Mouse (Mus musculus) limb, embryonic 14.5 days (tissue): ENCODE results near the gene Batf2. TPM values are rescaled to one million over a fixed set of nuclear protein-coding genes. Genes with fewer than 3 reads are reported as not detected.

Experiments
- ATAC-seq: fragments of 200-750 bp; cut with Nextera tagmentation; 2 replicates; pipeline ENCODE4 v1.8.0; 2017; ENCODE audit warnings: low read depth, moderate number of reproducible peaks, moderate TSS enrichment; ENCODE audit not compliant: low FRiP score
- DNase-seq: peaks from one replicate; pipeline ENCODE4 v3.0.0-alpha.2; 2015; ENCODE audit warnings: low spot score
- H3K27ac ChIP-seq: fragments of 300-500 bp; sonication (generic); replicated peaks from 2 replicates; pipeline ENCODE4 v1.5.1; 2014; ENCODE audit warnings: low read depth, mild to moderate bottlenecking, low read length, moderate library complexity, mixed read lengths
- H3K27me3 ChIP-seq: fragments of 300-500 bp; sonication (generic); 2 replicates; pipeline ENCODE4 v1.6.1; 2014; ENCODE audit warnings: low read length, mixed read lengths; ENCODE audit not compliant: control insufficient read depth, insufficient read depth
- H3K36me3 ChIP-seq: fragments of 300-500 bp; sonication (generic); 2 replicates; pipeline ENCODE4 v1.6.1; 2014; ENCODE audit warnings: mild to moderate bottlenecking, low read length, moderate library complexity, mixed read lengths; ENCODE audit not compliant: control insufficient read depth, insufficient read depth
- H3K4me1 ChIP-seq: fragments of 300-500 bp; sonication (generic); 2 replicates; pipeline ENCODE4 v1.6.1; 2014; ENCODE audit warnings: antibody characterized with exemption, low read length, mixed read lengths; ENCODE audit not compliant: control insufficient read depth, insufficient read depth
- H3K4me2 ChIP-seq: fragments of 300-500 bp; sonication (generic); replicated peaks from 2 replicates; pipeline ENCODE4 v1.6.1; 2014; ENCODE audit warnings: low read depth, mild to moderate bottlenecking, low read length, moderate library complexity; ENCODE audit not compliant: severe bottlenecking
- H3K4me3 ChIP-seq: fragments of 300-500 bp; sonication (generic); replicated peaks from 2 replicates; pipeline ENCODE4 v1.5.1; 2014; ENCODE audit warnings: low read length
- H3K9ac ChIP-seq: fragments of 300-500 bp; sonication (generic); 2 replicates; pipeline ENCODE4 v1.6.1; 2014; ENCODE audit warnings: mild to moderate bottlenecking, low read depth, low read length, moderate library complexity; ENCODE audit not compliant: severe bottlenecking
- H3K9me3 ChIP-seq: fragments of 300-500 bp; sonication (generic); 2 replicates; pipeline ENCODE4 v1.6.1; 2016; ENCODE audit warnings: low read length; ENCODE audit not compliant: control insufficient read depth
- POLR2A ChIP-seq: fragments of 200-500 bp; IDR thresholded peaks from 2 replicates; pipeline ENCODE4 v1.8.0; 2012; ENCODE audit warnings: inconsistent platforms, mild to moderate bottlenecking, moderate library complexity, borderline replicate concordance; ENCODE audit not compliant: insufficient read depth, insufficient read length; ENCODE audit errors: extremely low read depth
- WGBS: fragments of 180-500 bp; shearing (Covaris S2); extraction: QIAGEN DNeasy Blood & Tissue Kit; methylation state at CpG from one replicate; pipeline ENCODE4 v1.1.7; 2014; 5-methylcytosine and 5-hydroxymethylcytosine counted together
- polyA plus RNA-seq, 2 experiments: library from polyadenylated mRNA; depleted of rRNA in 1 of 2; stranded (reverse) in 1 of 2; unstranded in 1 of 2; fragments of >200 nt; fragmentation: Nextera tagmentation in 1 of 2; extraction: Ambion mirVana in 1 of 2; gene quantifications; 2 replicates each; pipeline versions ENCODE4 v1.2.1 to v1.2.3; 2012 to 2014

Gene Batf2
- polyA plus RNA-seq, 2 experiments, result 0.10 TPM; not detected in 1

GRCm38 (mm10) chr19:6104476-6104875, 36.3 kb upstream of the Batf2 start:
- no peaks in the 10 kb centered on the region for H3K9me3 ChIP-seq
- no peaks in the 10 kb centered on the region for H3K4me1 ChIP-seq
- DNase-seq (no peak), ATAC-seq (no peak)
- no peak overlapping the region for H3K4me2 ChIP-seq
- no peak overlapping the region for H3K4me3 ChIP-seq
- H3K36me3 ChIP-seq, result no peaks in the 10 kb centered on the region
- 71% methylated on average over 4 of the region's 4 CpGs for WGBS
- H3K27me3 ChIP-seq, result no peaks in the 10 kb centered on the region
- TF ChIP-seq POLR2A, result no peak
- no peak overlapping the region for H3K27ac ChIP-seq
- H3K9ac ChIP-seq, result no peak overlapping the region

GRCm38 (mm10) chr19:6105586-6105985, 35.2 kb upstream of the Batf2 start, which contains the start of gene Naaladl1:
TSS of gene Naaladl1 (plus strand) at chr19:6105782.
- H3K36me3 ChIP-seq, result no peaks in the 10 kb centered on the region
- no peak within 1 kb of the TSS for H3K4me2 ChIP-seq
- DNase-seq, result no peak
- no peak within 1 kb of the TSS for H3K9ac ChIP-seq
- no peak within 1 kb of the TSS for H3K27ac ChIP-seq
- no peaks in the 10 kb centered on the region for H3K9me3 ChIP-seq
- H3K4me3 ChIP-seq, result no peak within 1 kb of the TSS
- no peak for TF ChIP-seq POLR2A
- no peaks in the 10 kb centered on the region for H3K4me1 ChIP-seq
- ATAC-seq, result no peak
- no peaks in the 10 kb centered on the region for H3K27me3 ChIP-seq
- WGBS, result 76% methylated on average over 7 of the region's 7 CpGs

GRCm38 (mm10) chr19:6113116-6113515, 27.7 kb upstream of the Batf2 start:
- no peak overlapping the region for H3K4me3 ChIP-seq
- H3K9ac ChIP-seq, result no peak overlapping the region
- H3K4me2 ChIP-seq, result no peak overlapping the region
- H3K36me3 ChIP-seq, result peaks cover 23% of the 10 kb centered on the region
- ATAC-seq (no peak), DNase-seq (no peak)
- H3K27me3 ChIP-seq, result no peaks in the 10 kb centered on the region
- TF ChIP-seq POLR2A, result no peak
- no peak overlapping the region for H3K27ac ChIP-seq
- no peaks in the 10 kb centered on the region for H3K9me3 ChIP-seq
- H3K4me1 ChIP-seq, result peaks cover 5% of the 10 kb centered on the region; the same call in 1 of the 2 replicates
- 59% methylated on average over 6 of the region's 6 CpGs for WGBS

GRCm38 (mm10) chr19:6116113-6116850, 24.5 kb upstream of the Batf2 start:
- Histone ChIP-seq H3K9me3 (no peaks in the 10 kb centered on the region), H3K4me2 (no peak overlapping the region), H3K9ac (no peak overlapping the region), H3K27ac (no peak overlapping the region), H3K27me3 (no peaks in the 10 kb centered on the region), H3K4me3 (no peak overlapping the region), H3K4me1 (peaks cover 10% of the 10 kb centered on the region), H3K36me3 (peaks cover 31% of the 10 kb centered on the region)
- ATAC-seq, result no peak
- WGBS, result 87% methylated on average over 15 of the region's 15 CpGs
- no peak for TF ChIP-seq POLR2A
- no peak for DNase-seq

- DNase-seq (peak; percentile 14), ATAC-seq (no peak)
- Histone ChIP-seq H3K4me2 (peak overlapping the region; percentile 83), H3K4me3 (peak overlapping the region; percentile 88), H3K4me1 (peaks cover 10% of the 10 kb centered on the region), H3K9me3 (no peaks in the 10 kb centered on the region), H3K36me3 (peaks cover 31% of the 10 kb centered on the region), H3K27ac (peak overlapping the region; percentile 93), H3K9ac (peak overlapping the region; percentile 79), H3K27me3 (no peaks in the 10 kb centered on the region)
- WGBS, result 6% methylated on average over 25 of the region's 32 CpGs
- TF ChIP-seq POLR2A, result no peak
Measured at GRCm38 (mm10) chr19:6117346-6117985, 23.3 kb upstream of the Batf2 start.
